Mouse (Mus musculus) retina, postnatal 7 days (tissue): ENCODE data around the gene 1700001P01Rik.
"Not testable (repeated sequence)": the region's sequence is repeated elsewhere in the genome, so short reads cannot be mapped to it uniquely, and the experiment has no call there.

Experiments
- DNase-seq: peaks from one replicate; pipeline ENCODE4 v3.0.0-alpha.2; 2012; ENCODE audit warnings: low read depth, low spot score

Gene 1700001P01Rik

DNA sequence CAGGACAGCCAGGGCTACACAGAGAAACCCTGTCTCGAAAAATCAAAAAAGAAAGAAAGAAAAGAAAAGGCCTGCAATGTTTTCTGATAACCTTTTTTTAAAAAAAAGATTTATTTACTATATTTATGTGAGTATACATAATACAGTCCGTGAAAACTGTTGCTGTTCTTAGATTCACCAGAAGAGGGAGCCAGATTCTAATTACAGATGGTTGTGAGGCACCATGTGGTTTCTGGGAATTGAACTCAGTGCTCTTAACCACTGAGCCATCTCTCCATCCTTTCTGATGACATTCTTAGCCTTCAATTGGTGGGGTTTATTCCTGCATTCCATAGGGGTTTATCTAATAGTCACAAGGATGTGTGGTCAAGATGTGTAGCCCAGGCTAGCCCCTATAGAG lies 17.4 kb upstream of the 1700001P01Rik start:
- DNase-seq = peak; percentile 36

DNA sequence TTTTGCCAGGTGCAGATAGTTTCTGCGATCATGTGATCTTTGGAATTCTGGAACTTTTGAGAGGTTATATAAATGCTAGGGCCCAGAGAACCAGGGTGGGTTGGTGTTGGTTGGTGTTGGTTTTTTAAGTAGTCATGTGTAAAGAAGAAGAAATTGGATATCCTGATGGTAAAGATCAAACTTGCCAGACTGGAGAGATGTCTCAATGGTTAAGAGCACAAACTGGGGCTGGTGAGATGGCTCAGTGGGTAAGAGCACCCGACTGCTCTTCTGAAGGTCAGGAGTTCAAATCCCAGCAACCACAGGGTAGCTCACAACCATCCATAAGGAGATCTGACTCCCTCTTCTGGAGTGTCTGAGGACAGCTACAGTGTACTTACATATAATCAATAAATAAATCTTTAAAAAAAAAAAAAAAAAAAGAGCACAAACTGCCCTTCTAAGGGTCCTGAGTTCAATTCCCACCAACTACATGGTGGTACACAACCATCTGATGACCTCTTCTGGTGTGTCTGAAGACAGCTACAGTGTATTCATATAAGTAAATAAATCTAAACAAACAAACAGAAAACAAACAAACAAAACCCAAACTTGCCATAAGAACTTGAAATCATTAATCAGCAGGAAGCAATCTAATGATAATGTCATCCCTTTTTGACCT lies 15.2 kb upstream of the 1700001P01Rik start:
- DNase-seq = not testable (repeated sequence)

- DNase-seq = no peak
These were observed 14.0 kb upstream of the 1700001P01Rik start for GRCm38 (mm10) chr11:97789727-97790126.

DNA sequence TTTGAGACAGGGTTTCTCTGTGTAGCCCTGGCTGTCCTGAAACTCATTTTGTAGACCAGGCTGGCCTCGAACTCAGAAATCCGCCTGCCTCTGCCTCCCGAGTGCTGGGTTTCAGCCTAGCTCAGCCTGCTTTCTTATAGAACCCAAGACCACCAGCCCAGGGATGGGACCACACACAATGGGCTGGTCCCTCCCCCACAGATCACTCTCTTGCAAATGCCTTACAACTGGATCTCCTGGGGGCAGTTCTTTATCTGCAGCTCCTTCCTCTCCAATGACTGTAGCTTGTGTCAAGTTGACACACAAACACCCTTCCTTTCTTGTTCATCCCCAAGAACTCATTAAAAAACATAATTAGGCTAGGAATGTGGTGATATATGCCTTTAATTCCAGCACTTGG lies 12.2 kb upstream of the 1700001P01Rik start:
- no peak for DNase-seq

GRCm38 (mm10) chr11:97782564-97782895 lies 6.8 kb upstream of the 1700001P01Rik start:
- DNase-seq = no peak

DNA sequence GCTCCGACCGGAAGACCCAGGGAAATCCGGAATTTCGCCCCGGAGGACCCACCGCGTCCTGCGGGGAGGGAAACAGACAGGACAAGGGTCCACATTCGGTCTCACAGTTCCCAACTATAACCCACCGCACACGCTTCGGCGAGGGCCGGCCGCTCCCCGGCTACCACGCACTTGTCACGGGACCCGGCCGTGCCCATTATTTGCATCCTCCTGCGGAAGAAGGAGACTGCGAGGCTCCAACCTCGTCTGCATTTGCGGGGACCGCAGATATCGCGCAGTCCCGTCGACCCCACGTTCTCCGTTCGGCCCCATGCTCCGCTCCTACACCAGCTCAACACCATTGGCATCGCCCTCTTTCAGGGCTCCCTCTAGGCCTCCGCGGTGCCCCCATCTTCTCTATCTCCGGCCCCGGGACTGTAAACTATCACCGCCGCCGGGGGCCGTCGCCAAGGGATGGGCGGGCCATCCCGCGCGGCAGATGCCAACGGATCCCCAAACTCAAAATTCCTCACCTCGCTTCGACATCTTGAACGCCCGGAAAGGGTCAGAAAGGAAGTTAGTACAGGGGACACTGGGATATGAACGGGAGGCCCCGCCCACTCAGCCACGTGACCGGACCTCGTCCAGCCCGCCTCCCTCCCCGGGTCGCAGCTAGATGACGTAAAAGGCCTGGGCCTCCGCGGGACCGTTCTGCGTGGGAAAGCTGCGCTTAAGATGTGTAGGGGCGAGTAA lies 6.3 kb upstream of the 1700001P01Rik start, which contains the start of gene Rpl23:
Gene Rpl23 (minus strand): TSS at position 606 of the 732 bp plus-strand sequence.
- DNase-seq = peak; percentile 99

DNA sequence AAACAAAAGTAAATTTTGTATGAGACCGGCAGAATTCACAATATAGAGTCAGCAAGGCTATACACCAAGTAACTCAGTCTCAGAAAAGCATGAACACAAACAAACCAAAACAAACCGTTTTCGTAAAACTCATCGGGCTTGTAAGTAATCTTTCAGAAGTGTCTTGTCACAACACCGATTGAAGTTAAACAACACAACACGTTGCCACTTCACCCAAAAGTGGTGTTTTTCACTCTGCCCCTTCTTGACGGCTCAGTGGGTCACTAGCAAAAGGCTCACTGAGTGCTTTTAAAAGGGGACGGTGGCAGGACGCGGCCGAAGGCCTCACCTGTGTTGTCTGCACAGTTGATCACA lies 5.7 kb upstream of the 1700001P01Rik start:
- DNase-seq = no peak

GRCm38 (mm10) chr11:97779968-97780701 lies 4.4 kb upstream of the 1700001P01Rik start:
- DNase-seq = no peak

DNA sequence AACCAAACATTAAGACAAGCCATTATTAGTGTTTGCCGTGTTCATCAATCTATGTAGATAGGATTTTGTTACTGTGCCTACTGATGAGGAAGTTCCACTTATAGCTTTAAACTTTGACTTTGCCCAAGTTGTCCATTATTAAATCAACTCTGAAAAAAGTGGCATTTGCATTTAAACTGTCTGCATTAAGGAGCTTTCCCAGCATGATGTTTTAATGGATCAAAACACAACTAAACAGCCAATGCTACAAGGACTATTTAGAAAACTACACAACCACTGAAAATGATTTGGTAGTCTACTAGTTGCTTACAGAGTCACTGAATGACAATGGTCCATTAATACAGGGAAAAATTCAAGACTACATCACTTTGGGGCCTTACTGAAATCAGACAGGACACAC lies 3.2 kb upstream of the 1700001P01Rik start:
- no peak for DNase-seq

GRCm38 (mm10) chr11:97777129-97777529 lies 1.4 kb upstream of the 1700001P01Rik start:
- DNase-seq = no peak

GRCm38 (mm10) chr11:97776497-97777128 lies 895 bp upstream of the 1700001P01Rik start:
- no peak for DNase-seq

DNA sequence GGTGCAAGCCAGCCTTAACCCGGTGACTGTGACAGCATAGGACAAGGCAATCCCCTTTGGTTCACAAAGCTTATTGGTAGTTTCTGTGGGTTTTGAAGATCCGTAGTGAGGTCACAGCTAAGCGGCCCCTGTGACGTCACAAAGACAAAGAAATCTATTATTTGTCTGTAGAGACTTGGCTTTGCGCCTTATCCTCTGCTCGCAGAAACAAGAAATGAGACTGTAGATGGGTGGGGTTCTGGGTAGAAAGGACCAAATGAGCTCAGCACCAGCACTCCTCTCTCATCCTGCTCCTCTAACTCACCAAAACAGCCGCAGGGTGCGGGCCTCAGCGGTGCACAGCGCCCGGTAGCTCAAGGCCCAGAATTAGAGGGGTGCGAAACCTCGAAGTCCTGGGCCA lies 532 bp downstream of the 1700001P01Rik start:
- no peak for DNase-seq

DNA sequence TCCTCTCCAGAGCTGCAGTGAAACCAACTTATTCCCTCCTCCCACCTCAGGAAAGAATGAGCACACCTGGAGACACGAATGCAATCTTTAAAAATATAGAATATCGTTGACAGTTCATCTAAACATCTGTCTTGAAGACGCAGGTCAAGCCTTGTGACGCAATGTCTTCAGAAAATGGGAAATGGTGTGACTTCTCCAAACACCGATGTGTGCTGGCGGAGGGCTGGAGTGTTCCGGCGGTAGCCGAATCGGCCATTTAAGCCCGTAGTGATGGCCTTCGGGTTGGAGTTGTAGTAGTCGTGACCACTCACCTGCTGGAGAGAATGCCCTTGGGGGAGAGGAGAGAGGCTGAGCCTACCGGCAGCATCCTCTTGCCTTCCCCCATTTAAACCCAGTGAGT lies 4.3 kb downstream of the 1700001P01Rik start:
- no peak for DNase-seq

- no peak for DNase-seq
These were observed 6.0 kb downstream of the 1700001P01Rik start for GRCm38 (mm10) chr11:97769704-97770103.

- DNase-seq = peak; percentile 94
These were observed 9.4 kb downstream of the 1700001P01Rik start, which contains the start of gene Cwc25 for GRCm38 (mm10) chr11:97766154-97766881. Gene Cwc25 (minus strand): TSS chr11:97766556.

- DNase-seq = no peak
These were observed 14.1 kb downstream of the 1700001P01Rik start for GRCm38 (mm10) chr11:97761638-97762037.

GRCm38 (mm10) chr11:97758942-97759341 lies 16.8 kb downstream of the 1700001P01Rik start:
- no peak for DNase-seq

DNA sequence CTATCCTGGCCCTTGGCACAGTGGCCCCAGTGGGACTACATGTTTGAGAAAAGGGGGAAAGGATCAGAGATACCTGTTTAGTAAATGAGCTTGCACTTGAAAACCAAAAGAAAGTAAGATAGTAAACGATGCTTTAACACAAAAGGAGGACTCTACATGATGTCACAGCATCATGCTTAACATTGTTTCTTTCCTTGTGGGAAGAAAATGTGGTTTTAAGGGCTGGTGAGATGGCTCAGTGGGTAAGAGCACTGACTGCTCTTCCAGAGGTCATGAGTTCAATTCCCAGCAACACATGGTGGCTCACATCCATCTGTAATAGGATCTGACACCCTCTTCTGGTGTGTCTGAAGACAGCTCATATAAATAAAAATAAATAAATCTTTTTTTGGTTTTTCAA lies 17.6 kb downstream of the 1700001P01Rik start:
- DNase-seq = no peak

DNA sequence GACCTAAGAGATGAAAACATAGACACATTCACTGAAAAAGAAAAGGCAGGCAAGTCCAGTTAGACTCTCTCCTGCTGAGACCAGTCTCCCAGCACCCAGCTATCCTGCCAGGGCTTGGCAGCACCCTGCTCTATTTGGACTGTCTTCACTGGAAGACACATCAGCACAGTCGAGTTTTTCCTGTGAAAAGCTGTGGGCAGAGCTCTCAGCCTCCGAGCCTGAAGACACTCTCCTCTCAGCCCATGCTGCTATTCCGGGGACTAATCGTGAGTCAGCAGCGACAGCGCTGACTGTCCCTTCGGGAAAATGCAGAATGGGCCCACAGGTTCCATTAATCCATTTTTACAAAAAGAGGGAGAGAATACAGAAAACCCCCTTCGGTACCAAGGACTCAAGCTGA lies 22.4 kb downstream of the 1700001P01Rik start:
- no peak for DNase-seq

- no peak for DNase-seq
These were observed 27.2 kb downstream of the 1700001P01Rik start for GRCm38 (mm10) chr11:97748496-97748895.

DNA sequence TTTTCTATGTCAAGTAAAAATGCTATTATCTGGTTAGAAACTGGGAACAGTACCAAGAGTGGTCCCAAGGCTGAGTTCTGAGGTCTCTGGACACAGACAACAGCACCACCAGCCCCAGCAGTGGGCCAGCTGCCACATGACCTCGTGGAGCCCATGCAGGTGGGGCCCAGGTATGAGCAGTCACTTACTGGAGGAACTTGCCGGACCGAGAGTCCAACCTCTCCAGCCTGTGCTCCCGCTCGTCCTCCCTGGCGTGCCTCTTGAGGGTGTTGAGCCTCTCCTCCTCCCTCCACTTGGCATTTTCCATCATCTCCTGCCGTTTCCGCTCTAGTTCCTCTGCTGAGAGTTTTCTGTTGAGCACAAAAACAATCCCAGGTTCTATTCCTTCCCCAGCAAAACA lies 27.9 kb downstream of the 1700001P01Rik start:
- no peak for DNase-seq
